Mouse (Mus musculus): ENCODE data around the gene Opcml.

Opcml gene

DNA sequence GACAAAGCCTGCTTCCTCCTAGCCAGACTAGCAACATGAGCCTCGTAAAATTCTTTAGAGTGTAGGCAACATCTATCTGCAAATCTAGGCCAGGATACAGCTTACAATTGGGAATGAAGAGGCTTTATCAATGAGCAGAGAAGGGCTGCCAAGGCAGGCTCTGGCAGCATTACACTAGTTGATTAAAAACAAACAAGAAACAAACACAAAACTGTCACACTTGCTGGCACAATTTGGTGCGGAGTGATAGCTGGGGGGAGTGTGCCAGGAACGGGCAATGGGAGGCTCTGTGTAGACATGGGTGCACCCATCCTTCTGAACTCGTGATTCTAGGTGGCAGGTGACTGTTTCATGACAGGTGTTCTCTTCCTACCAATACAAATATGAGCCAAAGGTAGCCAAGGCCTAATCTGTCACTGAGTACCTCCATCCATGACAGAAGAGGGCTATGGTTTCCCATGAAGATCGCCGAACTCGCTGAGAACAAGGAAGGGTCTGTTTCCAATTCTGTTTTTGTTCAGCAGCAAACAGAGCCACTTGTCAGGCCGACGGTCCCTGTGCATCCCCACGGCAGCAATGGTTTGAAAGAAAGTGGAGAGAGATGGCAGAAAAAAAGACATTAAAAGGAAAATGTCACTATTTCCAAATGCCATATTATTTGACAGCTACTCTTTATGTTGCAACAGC lies 574.0 kb downstream of the Opcml start:
- no peaks in the 10 kb centered on the region for H3K36me3 ChIP-seq (ENCODE audit: insufficient read depth, low read length)
- TF ChIP-seq CTCF (conservative IDR thresholded peaks at IDR 0.05; ENCODE audit: low read length) (no peak), NANOG (IDR thresholded peaks at IDR 0.05; ENCODE audit: borderline replicate concordance, low read length) (no peak), POU5F1 (IDR thresholded peaks at IDR 0.05; ENCODE audit: borderline replicate concordance, low read length) (no peak)
- no peaks in the 10 kb centered on the region for H3K27me3 ChIP-seq (ENCODE audit: insufficient read depth, low read length)
- no peak overlapping the region for H3K4me3 ChIP-seq (replicated peaks; ENCODE audit: low read length)
- H3K9me3 ChIP-seq (ENCODE audit: low read length), result no peaks in the 10 kb centered on the region
- no peaks in the 10 kb centered on the region for H3K4me1 ChIP-seq (replicated peaks; ENCODE audit: low read depth, low read length)

DNA sequence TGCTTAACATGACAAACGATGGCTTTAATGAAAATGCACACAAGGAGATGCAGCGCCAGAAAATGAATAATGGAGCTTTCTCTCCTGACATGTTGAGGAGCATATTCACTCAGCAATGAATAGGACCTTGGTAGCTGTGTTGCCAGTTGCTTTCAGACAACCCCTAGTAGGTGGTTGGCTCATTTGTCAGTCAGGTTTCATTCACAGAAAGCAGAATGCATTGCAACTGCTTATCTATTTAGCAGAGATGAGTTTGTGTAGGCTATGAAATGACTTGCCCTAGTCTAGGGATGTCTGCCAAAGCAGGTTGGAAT lies 574.5 kb downstream of the Opcml start:
- TF ChIP-seq POU5F1 (IDR thresholded peaks at IDR 0.05; ENCODE audit: borderline replicate concordance, low read length) (no peak), CTCF (conservative IDR thresholded peaks at IDR 0.05; ENCODE audit: low read length) (no peak), NANOG (IDR thresholded peaks at IDR 0.05; ENCODE audit: borderline replicate concordance, low read length) (no peak)
- Histone ChIP-seq H3K4me3 (replicated peaks; ENCODE audit: low read length) (no peak overlapping the region), H3K4me1 (replicated peaks; ENCODE audit: low read depth, low read length) (no peaks in the 10 kb centered on the region), H3K27me3 (ENCODE audit: insufficient read depth, low read length) (no peaks in the 10 kb centered on the region), H3K9me3 (ENCODE audit: low read length) (no peaks in the 10 kb centered on the region), H3K36me3 (ENCODE audit: insufficient read depth, low read length) (no peaks in the 10 kb centered on the region)

DNA sequence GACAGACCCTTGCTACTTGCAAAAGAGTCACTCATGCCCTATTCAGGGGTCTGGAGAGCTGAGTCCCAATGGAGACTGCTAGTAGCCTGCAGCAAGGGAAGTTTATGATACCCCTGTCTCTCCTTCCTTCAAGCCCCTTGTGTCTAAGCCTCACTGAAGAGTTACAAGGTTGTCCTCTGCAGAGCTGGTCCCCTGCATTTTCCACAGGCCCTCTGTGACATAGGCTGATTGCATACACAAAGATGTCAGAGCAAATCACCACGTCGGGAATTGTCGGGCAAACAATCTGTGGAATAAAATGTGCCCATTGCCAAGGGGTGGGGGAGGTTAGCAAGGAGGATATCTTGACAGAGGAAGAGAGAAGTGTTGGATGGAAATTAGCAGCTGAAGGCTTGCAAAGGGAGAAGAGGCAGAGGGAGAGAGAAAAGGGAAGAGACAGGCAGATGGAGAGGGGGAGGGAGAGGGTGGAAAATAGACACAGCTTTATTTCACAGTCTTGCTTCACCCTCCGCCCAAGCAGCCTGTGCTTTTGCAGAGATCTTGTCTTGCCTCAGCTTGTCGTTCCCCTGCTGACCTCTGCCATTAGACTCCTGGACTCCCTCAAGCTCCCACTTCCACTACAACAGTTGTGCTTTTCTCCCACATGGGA lies 596.1 kb downstream of the Opcml start:
- no peaks in the 10 kb centered on the region for H3K36me3 ChIP-seq (ENCODE audit: insufficient read depth, low read length)
- no peaks in the 10 kb centered on the region for H3K4me1 ChIP-seq (replicated peaks; ENCODE audit: low read depth, low read length)
- no peak overlapping the region for H3K4me3 ChIP-seq (replicated peaks; ENCODE audit: low read length)

DNA sequence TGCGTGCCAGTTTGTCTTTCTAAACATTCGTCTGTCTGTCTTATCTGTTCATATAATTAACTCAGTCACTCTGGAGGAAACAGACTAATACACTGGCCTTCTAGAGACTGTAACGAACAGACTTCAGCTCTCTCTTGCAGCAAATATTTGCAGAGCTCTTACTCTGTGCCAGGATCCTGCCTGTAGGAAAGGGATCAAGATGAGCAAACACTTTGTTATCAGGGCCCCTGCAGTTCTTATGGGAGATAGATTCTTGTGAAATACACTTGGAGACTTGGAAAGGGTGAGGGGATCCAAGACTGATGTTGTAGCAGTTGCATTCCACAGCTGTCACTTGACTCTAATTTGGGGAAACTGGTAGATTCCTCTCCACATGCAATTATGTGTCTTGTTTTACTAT lies 604.6 kb downstream of the Opcml start:
- no peak for TF ChIP-seq CTCF (conservative IDR thresholded peaks at IDR 0.05; ENCODE audit: low read length)
- TF ChIP-seq NANOG (IDR thresholded peaks at IDR 0.05; ENCODE audit: borderline replicate concordance, low read length), result no peak
- no peak for TF ChIP-seq POU5F1 (IDR thresholded peaks at IDR 0.05; ENCODE audit: borderline replicate concordance, low read length)
- H3K4me3 ChIP-seq (replicated peaks; ENCODE audit: low read length), result no peak overlapping the region
- H3K36me3 ChIP-seq (ENCODE audit: insufficient read depth, low read length), result no peaks in the 10 kb centered on the region
- H3K9me3 ChIP-seq (ENCODE audit: low read length), result no peaks in the 10 kb centered on the region
- peaks cover 6% of the 10 kb centered on the region for H3K27me3 ChIP-seq (ENCODE audit: insufficient read depth, low read length)
- no peaks in the 10 kb centered on the region for H3K4me1 ChIP-seq (replicated peaks; ENCODE audit: low read depth, low read length)

More for the DNA sequence above, 596.1 kb downstream of the Opcml start:
- TF ChIP-seq CTCF (conservative IDR thresholded peaks at IDR 0.05; ENCODE audit: low read length), result no peak
- no peaks in the 10 kb centered on the region for H3K9me3 ChIP-seq (ENCODE audit: low read length)
- no peaks in the 10 kb centered on the region for H3K27me3 ChIP-seq (ENCODE audit: insufficient read depth, low read length)

DNA sequence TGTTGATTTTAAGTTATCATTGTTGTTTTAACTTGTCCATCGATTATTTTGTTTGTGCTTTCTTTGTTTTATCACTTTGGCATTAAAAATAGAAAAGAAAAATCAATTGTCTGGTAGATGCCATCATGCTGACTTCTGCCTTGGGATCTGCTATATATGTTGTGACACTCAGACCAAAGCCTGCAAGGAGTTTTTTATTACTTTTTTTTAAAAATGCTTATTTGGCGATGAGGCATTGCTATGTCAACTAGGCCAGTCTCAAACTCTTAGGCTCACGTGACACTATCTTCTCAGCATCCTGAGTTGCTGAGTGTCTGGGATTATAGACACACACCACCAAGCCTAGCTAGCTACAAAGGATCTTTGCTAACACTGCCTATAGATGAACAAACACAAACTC lies 605.1 kb downstream of the Opcml start:
- H3K4me3 ChIP-seq (replicated peaks; ENCODE audit: low read length), result no peak overlapping the region
- TF ChIP-seq CTCF (conservative IDR thresholded peaks at IDR 0.05; ENCODE audit: low read length), result no peak
- no peak for TF ChIP-seq POU5F1 (IDR thresholded peaks at IDR 0.05; ENCODE audit: borderline replicate concordance, low read length)
- no peak for TF ChIP-seq NANOG (IDR thresholded peaks at IDR 0.05; ENCODE audit: borderline replicate concordance, low read length)
- H3K36me3 ChIP-seq (ENCODE audit: insufficient read depth, low read length), result no peaks in the 10 kb centered on the region
- H3K9me3 ChIP-seq (ENCODE audit: low read length), result no peaks in the 10 kb centered on the region
- H3K4me1 ChIP-seq (replicated peaks; ENCODE audit: low read depth, low read length), result no peaks in the 10 kb centered on the region
- peaks cover 9% of the 10 kb centered on the region for H3K27me3 ChIP-seq (ENCODE audit: insufficient read depth, low read length)

DNA sequence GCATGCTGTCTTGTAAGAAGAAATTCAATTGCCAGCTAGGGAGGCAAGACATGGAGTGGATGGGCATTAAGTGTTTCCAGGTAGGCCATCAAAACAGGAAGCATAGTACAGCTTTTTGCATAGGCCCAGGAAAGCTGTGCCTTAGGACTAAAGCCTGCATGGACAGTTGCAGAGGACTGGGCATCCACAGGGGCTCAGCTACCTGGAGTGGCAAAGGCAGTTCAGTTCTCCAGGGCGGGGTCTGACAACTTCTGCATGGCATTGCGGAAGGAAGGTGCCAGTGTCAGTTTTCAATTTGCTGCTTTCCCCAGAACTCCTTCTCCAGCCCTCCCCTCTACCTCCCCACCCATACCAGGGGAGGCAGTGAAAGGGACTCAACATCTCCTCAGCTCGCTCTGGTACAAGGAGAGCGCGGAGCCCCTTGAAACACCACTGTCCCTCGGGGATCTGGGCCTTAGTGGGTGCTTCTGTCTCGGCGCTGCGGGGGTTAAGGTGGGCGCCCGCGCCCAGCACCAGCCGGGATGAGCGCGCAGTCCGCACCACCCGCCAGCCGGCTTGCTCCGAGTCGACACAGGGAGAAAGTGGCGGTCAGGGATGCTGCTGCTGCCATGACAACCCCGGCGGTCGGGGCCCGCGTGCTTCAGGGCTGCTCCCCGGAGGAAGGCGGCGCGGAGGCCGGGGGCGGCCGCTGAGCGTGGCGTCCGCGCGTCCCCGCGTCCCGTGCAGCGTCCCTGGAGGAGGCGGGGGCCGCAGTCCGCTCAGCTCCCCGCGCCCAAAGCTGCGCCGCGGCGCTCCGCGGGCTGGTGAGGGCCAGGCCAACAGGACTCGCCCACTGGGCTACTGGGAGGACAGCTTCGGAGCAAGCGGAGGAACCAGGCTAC lies 612.4 kb downstream of the Opcml start:
- Histone ChIP-seq H3K4me3 (replicated peaks; ENCODE audit: low read length) (peak overlapping the region; percentile 77), H3K9me3 (ENCODE audit: low read length) (no peaks in the 10 kb centered on the region), H3K27me3 (ENCODE audit: insufficient read depth, low read length) (peaks cover 56% of the 10 kb centered on the region), H3K4me1 (replicated peaks; ENCODE audit: low read depth, low read length) (peaks cover 11% of the 10 kb centered on the region), H3K36me3 (ENCODE audit: insufficient read depth, low read length) (no peaks in the 10 kb centered on the region)
- TF ChIP-seq CTCF (conservative IDR thresholded peaks at IDR 0.05; ENCODE audit: low read length), result no peak
- TF ChIP-seq POU5F1 (IDR thresholded peaks at IDR 0.05; ENCODE audit: borderline replicate concordance, low read length), result no peak
- no peak for TF ChIP-seq NANOG (IDR thresholded peaks at IDR 0.05; ENCODE audit: borderline replicate concordance, low read length)

DNA sequence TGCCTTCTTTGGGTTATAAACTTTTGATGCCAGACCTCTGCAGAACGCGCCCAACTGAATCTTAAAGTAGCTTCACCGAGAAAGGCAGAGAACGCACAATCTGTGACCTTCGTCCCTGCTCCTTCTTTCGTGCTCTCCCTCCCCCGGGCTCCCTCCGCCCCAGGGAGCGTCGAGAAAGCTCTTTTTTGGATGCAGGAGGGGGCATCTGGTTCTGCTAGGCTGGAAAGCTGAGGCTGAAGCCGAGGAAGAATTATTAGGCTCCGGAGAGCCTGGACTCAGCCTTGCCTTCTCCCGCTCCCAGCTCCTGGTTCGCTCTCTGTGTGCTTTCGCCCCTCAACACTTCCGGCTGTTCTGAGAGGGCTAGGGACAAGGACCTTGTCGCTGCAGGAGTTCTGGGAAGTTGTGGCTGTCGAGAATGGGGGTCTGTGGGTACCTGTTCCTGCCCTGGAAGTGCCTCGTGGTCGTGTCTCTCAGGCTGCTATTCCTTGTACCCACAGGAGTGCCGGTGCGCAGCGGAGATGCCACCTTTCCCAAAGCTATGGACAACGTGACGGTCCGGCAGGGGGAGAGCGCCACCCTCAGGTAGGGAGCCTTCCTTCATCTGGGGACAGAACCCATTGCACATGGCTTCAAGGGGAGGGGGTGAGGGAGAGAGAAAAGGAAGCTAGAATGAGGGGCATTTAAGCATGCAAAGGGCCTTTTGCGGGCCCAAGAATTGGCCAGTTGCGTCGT lies 613.4 kb downstream of the Opcml start:
- no peak for TF ChIP-seq POU5F1 (IDR thresholded peaks at IDR 0.05; ENCODE audit: borderline replicate concordance, low read length)
- no peak for TF ChIP-seq NANOG (IDR thresholded peaks at IDR 0.05; ENCODE audit: borderline replicate concordance, low read length)
- TF ChIP-seq CTCF (conservative IDR thresholded peaks at IDR 0.05; ENCODE audit: low read length), result peak; percentile 24; the same call in 1 of the 2 replicates
- peaks cover under 1% of the 10 kb centered on the region for H3K9me3 ChIP-seq (ENCODE audit: low read length)
- H3K4me3 ChIP-seq (replicated peaks; ENCODE audit: low read length), result peak overlapping the region; percentile 77
- peaks cover 56% of the 10 kb centered on the region for H3K27me3 ChIP-seq (ENCODE audit: insufficient read depth, low read length)
- peaks cover 11% of the 10 kb centered on the region for H3K4me1 ChIP-seq (replicated peaks; ENCODE audit: low read depth, low read length)
- H3K36me3 ChIP-seq (ENCODE audit: insufficient read depth, low read length), result no peaks in the 10 kb centered on the region

DNA sequence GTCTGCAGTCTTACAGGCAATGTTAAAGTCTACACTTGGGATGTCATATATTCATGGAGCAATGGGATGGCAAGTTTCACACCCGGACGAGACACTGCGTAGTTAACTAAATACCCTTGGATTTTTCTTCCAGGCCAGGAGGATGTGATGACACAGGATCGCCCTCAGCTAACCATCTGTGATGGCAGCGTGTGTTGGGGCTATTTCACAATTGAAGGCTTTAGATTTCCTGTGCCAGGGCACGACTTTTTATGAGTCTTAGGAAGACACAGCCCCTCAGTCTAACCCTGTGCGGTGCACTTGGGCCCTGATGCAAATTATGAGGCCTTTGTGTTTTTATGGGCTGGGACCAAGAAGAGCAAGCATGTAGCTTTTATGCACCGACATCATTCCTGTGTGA lies 614.0 kb downstream of the Opcml start:
- Histone ChIP-seq H3K4me3 (replicated peaks; ENCODE audit: low read length) (no peak overlapping the region), H3K4me1 (replicated peaks; ENCODE audit: low read depth, low read length) (peaks cover 11% of the 10 kb centered on the region), H3K27me3 (ENCODE audit: insufficient read depth, low read length) (peaks cover 56% of the 10 kb centered on the region), H3K36me3 (ENCODE audit: insufficient read depth, low read length) (no peaks in the 10 kb centered on the region), H3K9me3 (ENCODE audit: low read length) (peaks cover 7% of the 10 kb centered on the region)
- TF ChIP-seq CTCF (conservative IDR thresholded peaks at IDR 0.05; ENCODE audit: low read length) (no peak), NANOG (IDR thresholded peaks at IDR 0.05; ENCODE audit: borderline replicate concordance, low read length) (no peak), POU5F1 (IDR thresholded peaks at IDR 0.05; ENCODE audit: borderline replicate concordance, low read length) (no peak)
